Mouse (Mus musculus): ENCODE measurements around the gene Tmprss11b. TPM values are rescaled to one million over a fixed set of nuclear protein-coding genes. Genes with fewer than 3 reads are reported as not detected.
A peak's percentile ranks its signal among the peaks of the same experiment; 100 is the strongest.
"Not testable (repeated sequence)": the region's sequence is repeated elsewhere in the genome, so short reads cannot be mapped to it uniquely, and the experiment has no call there.

The Tmprss11b gene
- polyA plus RNA-seq (2016; fragmentation: Nextera tagmentation; extraction: Ambion mirVana) = not detected in 2 replicates

GRCm38 (mm10) chr5:86676262-86676661 lies at the start of gene Tmprss11b:
Gene Tmprss11b, minus strand, starts transcription at chr5:86676362.
- H3K4me3 ChIP-seq = no peak within 1 kb of the TSS
- no peaks in the 10 kb centered on the region for H3K27me3 ChIP-seq (ENCODE audit: low read depth, poor library complexity, severe bottlenecking)
- no peak within 1 kb of the TSS for H3K27ac ChIP-seq
- H3K4me1 ChIP-seq = no peaks in the 10 kb centered on the region
- 82% methylated on average over 5 of the region's 5 CpGs for WGBS
- no peaks in the 10 kb centered on the region for H3K36me3 ChIP-seq
- no peaks in the 10 kb centered on the region for H3K9me3 ChIP-seq (replicated peaks)
- DNase-seq (ENCODE audit: low spot score) = no peak

GRCm38 (mm10) chr5:86725021-86725420 lies 48.9 kb upstream of the Tmprss11b start:
- Histone ChIP-seq H3K27ac (no peak overlapping the region), H3K9me3 (replicated peaks) (no peaks in the 10 kb centered on the region), H3K36me3 (no peaks in the 10 kb centered on the region), H3K27me3 (ENCODE audit: low read depth, poor library complexity, severe bottlenecking) (no peaks in the 10 kb centered on the region), H3K4me3 (no peak overlapping the region), H3K4me1 (no peaks in the 10 kb centered on the region)
- DNase-seq (ENCODE audit: low spot score) = no peak

- no peaks in the 10 kb centered on the region for H3K4me1 ChIP-seq
- no peak overlapping the region for H3K27ac ChIP-seq
- H3K4me3 ChIP-seq = no peak overlapping the region
- H3K9me3 ChIP-seq (replicated peaks) = no peaks in the 10 kb centered on the region
- H3K27me3 ChIP-seq (ENCODE audit: low read depth, poor library complexity, severe bottlenecking) = no peaks in the 10 kb centered on the region
- DNase-seq (ENCODE audit: low spot score) = no peak
- 57% methylated on average over 2 of the region's 2 CpGs for WGBS
- no peaks in the 10 kb centered on the region for H3K36me3 ChIP-seq
These were observed 46.8 kb upstream of the Tmprss11b start for GRCm38 (mm10) chr5:86722820-86723460.

DNA sequence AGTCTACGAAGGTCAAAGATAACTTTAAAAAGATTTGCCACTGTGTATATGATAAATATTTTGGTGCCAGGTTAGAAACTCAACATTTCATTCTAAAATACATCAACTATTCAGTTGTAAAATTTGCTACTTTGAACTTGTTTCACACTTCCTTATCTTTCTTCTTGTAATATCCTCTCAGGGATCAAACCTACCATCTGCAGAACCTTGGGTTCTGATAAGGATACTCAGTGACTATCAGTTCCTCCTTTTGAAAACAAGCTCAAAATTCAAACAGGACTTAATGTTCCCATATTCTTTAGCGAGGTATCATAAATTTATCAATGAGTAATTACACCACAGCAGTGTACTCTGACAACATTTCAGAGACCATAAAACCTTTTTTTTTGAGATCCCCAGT lies 38.8 kb upstream of the Tmprss11b start:
- no peaks in the 10 kb centered on the region for H3K4me1 ChIP-seq
- DNase-seq (ENCODE audit: low spot score) = no peak
- 89% methylated on average over 2 of the region's 2 CpGs for WGBS
- H3K27me3 ChIP-seq (ENCODE audit: low read depth, poor library complexity, severe bottlenecking) = no peaks in the 10 kb centered on the region
- no peak overlapping the region for H3K27ac ChIP-seq
- no peaks in the 10 kb centered on the region for H3K9me3 ChIP-seq (replicated peaks)
- no peak overlapping the region for H3K4me3 ChIP-seq
- no peaks in the 10 kb centered on the region for H3K36me3 ChIP-seq

- no peaks in the 10 kb centered on the region for H3K9me3 ChIP-seq (replicated peaks)
- no peaks in the 10 kb centered on the region for H3K4me1 ChIP-seq
- WGBS = 82% methylated on average over 3 of the region's 3 CpGs
- H3K27ac ChIP-seq = no peak overlapping the region
- H3K4me3 ChIP-seq = no peak overlapping the region
- DNase-seq (ENCODE audit: low spot score) = no peak
- H3K36me3 ChIP-seq = no peaks in the 10 kb centered on the region
- H3K27me3 ChIP-seq (ENCODE audit: low read depth, poor library complexity, severe bottlenecking) = no peaks in the 10 kb centered on the region
These were observed 28.8 kb upstream of the Tmprss11b start for GRCm38 (mm10) chr5:86704923-86705322.

GRCm38 (mm10) chr5:86684667-86685066 lies 8.5 kb upstream of the Tmprss11b start:
- peak; percentile 59 for DNase-seq (ENCODE audit: low spot score)
- WGBS = 67% methylated on average over 4 of the region's 4 CpGs

DNA sequence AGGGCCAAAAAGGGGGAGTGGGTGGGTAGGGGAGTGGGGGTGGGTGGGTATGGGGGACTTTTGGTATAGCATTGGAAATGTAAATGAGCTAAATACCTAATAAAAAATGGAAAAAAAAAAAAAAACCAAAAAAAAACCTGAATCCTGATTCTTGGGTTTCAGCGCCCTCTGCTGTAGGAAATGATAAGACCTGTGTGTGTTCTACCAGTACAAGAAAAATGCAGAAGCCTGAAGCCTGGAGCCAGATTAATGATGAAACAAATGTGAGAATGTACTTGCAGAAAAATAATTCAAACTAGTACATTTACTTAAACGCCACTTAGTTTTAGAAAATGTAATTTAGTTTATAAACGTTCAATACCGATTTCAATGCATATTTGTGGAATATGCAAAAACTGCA lies 27.0 kb downstream of the Tmprss11b start:
- not testable (repeated sequence) for H3K4me3 ChIP-seq; H3K27me3 ChIP-seq (ENCODE audit: low read depth, poor library complexity, severe bottlenecking); H3K4me1 ChIP-seq; H3K27ac ChIP-seq; H3K9me3 ChIP-seq (replicated peaks); H3K36me3 ChIP-seq; DNase-seq (ENCODE audit: low spot score)
- 37% methylated on average over 4 of the region's 4 CpGs for WGBS

More at GRCm38 (mm10) chr5:86684667-86685066, 8.5 kb upstream of the Tmprss11b start:
- no peaks in the 10 kb centered on the region for H3K36me3 ChIP-seq
- H3K27me3 ChIP-seq (ENCODE audit: low read depth, poor library complexity, severe bottlenecking) = no peaks in the 10 kb centered on the region
- no peak overlapping the region for H3K27ac ChIP-seq
- no peaks in the 10 kb centered on the region for H3K4me1 ChIP-seq
- H3K4me3 ChIP-seq = no peak overlapping the region
- no peaks in the 10 kb centered on the region for H3K9me3 ChIP-seq (replicated peaks)

DNA sequence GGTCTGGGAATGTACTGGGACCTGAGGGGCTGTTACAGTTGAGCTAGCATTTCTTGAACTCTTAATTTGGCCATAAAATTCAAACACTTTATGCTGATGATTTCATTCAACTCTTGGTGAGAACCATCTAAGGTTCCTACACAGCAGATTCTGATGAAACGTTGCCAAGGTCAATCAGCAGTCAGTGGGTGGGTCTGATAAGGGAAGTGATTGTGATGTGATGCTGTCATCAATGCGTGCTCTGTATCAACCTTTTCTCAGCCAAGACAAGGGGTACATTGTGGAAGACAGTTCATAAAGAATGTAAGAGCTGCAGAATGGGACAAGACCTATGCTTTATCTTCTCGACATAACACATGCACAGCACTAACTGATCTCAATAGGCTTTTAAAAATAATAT lies 35.4 kb downstream of the Tmprss11b start:
- Histone ChIP-seq H3K9me3 (replicated peaks) (no peaks in the 10 kb centered on the region), H3K4me1 (no peaks in the 10 kb centered on the region), H3K36me3 (no peaks in the 10 kb centered on the region), H3K27ac (no peak overlapping the region), H3K27me3 (ENCODE audit: low read depth, poor library complexity, severe bottlenecking) (no peaks in the 10 kb centered on the region), H3K4me3 (no peak overlapping the region)
- 74% methylated on average over 3 of the region's 3 CpGs for WGBS
- no peak for DNase-seq (ENCODE audit: low spot score)

DNA sequence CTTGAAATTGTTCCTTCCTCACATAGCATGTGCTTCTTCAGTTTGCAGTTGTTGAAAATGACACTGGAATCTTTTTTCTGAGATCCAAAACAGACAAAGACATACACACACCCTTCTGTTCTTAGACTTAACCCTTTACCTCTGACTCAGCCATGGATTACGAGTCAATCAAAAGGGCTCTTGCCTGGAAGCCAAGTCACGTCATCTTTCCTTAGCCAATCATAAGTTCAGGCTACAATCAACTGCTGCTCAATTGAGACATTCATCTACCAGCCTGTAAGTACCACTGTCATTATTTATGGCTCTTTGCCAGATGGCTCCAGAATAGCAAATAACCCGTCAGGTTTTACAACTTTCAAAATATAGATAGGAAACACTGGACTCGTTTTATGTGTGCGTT lies 43.8 kb downstream of the Tmprss11b start, which contains the start of gene Tmprss11f:
Tmprss11f (minus strand) TSS at position 101 of the 400 bp plus-strand sequence.
- DNase-seq (ENCODE audit: low spot score) = no peak
- no peaks in the 10 kb centered on the region for H3K27me3 ChIP-seq (ENCODE audit: low read depth, poor library complexity, severe bottlenecking)
- no peak within 1 kb of the TSS for H3K27ac ChIP-seq
- H3K4me1 ChIP-seq = no peaks in the 10 kb centered on the region
- WGBS = 74% methylated on average over 5 of the region's 5 CpGs
- no peak within 1 kb of the TSS for H3K4me3 ChIP-seq
- H3K9me3 ChIP-seq (replicated peaks) = no peaks in the 10 kb centered on the region
- H3K36me3 ChIP-seq = no peaks in the 10 kb centered on the region

- no peaks in the 10 kb centered on the region for H3K27me3 ChIP-seq (ENCODE audit: low read depth, poor library complexity, severe bottlenecking)
- no peaks in the 10 kb centered on the region for H3K36me3 ChIP-seq
- no peaks in the 10 kb centered on the region for H3K9me3 ChIP-seq (replicated peaks)
- no peaks in the 10 kb centered on the region for H3K4me1 ChIP-seq
- no peak overlapping the region for H3K27ac ChIP-seq
- 64% methylated on average over 2 of the region's 2 CpGs for WGBS
- DNase-seq (ENCODE audit: low spot score) = no peak
- no peak overlapping the region for H3K4me3 ChIP-seq
These were observed 45.5 kb downstream of the Tmprss11b start for GRCm38 (mm10) chr5:86630700-86631099.

DNA sequence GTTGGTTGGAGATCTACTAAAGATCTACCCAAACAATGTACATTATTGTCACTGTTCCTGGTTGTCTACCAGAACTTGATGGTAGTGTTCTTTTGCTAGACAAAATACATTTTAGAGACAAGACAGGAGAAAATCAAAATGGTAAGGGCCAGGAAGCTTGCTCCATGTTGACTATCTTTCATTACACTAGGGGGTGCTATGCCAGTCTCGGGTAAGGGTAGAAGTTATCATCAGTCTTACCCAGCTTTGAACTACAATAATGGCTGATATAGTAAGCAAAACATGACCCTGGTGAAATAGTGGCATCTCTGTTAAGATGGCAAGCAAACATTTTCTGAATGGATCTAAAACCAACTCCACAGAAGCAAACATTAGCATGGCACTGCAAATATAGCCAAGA lies 54.4 kb downstream of the Tmprss11b start:
- 81% methylated on average over 1 of the region's 1 CpGs for WGBS
- Histone ChIP-seq H3K27ac (no peak overlapping the region), H3K9me3 (replicated peaks) (no peaks in the 10 kb centered on the region), H3K4me1 (no peaks in the 10 kb centered on the region), H3K36me3 (no peaks in the 10 kb centered on the region), H3K27me3 (ENCODE audit: low read depth, poor library complexity, severe bottlenecking) (no peaks in the 10 kb centered on the region), H3K4me3 (no peak overlapping the region)
- no peak for DNase-seq (ENCODE audit: low spot score)
